Mouse (Mus musculus) olfactory bulb, adult 2 months (tissue): ENCODE measurements at regions not wholly inside any gene's neighbourhood (a gene's known extent, or its start where the extent isn't known, plus 50 kb on each side); places are given as distances from the start of the nearest gene placed in this dataset.

ENCODE experiments used
- CTCF ChIP-seq: fragments of 200-500 bp; IDR thresholded peaks from 2 replicates; pipeline ENCODE4 v1.5.1; 2012; ENCODE audit warnings: low read depth, mild to moderate bottlenecking, low read length, moderate library complexity; ENCODE audit not compliant: insufficient read depth
- POLR2A ChIP-seq: fragments of 200-500 bp; IDR thresholded peaks from 2 replicates; pipeline ENCODE4 v1.6.1; 2012; ENCODE audit warnings: mild to moderate bottlenecking, low read depth, low read length, moderate library complexity; ENCODE audit not compliant: insufficient read depth

DNA sequence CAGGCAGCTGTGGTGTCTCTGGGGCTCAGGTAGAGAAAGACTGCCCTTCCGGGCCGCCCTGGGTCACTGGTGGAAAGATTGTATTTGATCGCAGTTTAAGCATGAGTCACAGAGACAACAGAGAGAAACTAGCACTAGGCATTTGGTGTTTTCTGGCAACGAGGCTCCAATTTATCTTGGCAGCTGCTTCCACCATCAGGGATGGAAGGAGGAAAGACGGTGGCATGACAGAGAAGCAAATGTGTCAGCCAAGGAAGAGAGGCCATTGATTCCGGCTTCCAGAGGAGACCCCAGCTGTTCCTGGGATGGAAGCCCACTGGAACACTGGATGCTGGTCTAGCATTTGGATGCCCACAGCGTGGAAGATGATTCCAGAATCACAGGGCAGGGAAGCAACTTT, 142.3 kb upstream of the Syt13 start:
- TF ChIP-seq CTCF (no peak), POLR2A (no peak)
